Mouse (Mus musculus): ENCODE results near the gene Krtap4-7. TPM values are rescaled to one million over a fixed set of nuclear protein-coding genes. Genes with fewer than 3 reads are reported as not detected.
"Not testable (repeated sequence)": the region's sequence is repeated elsewhere in the genome, so short reads cannot be mapped to it uniquely, and the experiment has no call there.

The Krtap4-7 gene
- polyA plus RNA-seq (2015; fragmentation: Nextera tagmentation; extraction: Ambion mirVana): not detected in 2 replicates

- not testable (repeated sequence) for ATAC-seq (replicated peaks; ENCODE audit: low FRiP score, low read depth); H3K27me3 ChIP-seq (ENCODE audit: insufficient read depth, low read length); DNase-seq (ENCODE audit: low spot score); H3K27ac ChIP-seq; H3K36me3 ChIP-seq (ENCODE audit: insufficient read depth, low read length); H3K4me1 ChIP-seq (replicated peaks; ENCODE audit: insufficient read depth, low read length); H3K9me3 ChIP-seq (replicated peaks; ENCODE audit: low read length); H3K4me2 ChIP-seq (ENCODE audit: low read length); H3K4me3 ChIP-seq (replicated peaks; ENCODE audit: low read depth, low read length); H3K9ac ChIP-seq (ENCODE audit: low read depth, low read length)
- WGBS: 77% methylated on average over 8 of the region's 9 CpGs
Measured at GRCm38 (mm10) chr11:99643635-99644139, at the start of gene Krtap4-7. Gene Krtap4-7, minus strand, starts transcription at chr11:99644089.

- ATAC-seq (replicated peaks; ENCODE audit: low FRiP score, low read depth) (no peak), DNase-seq (ENCODE audit: low spot score) (no peak)
- H3K36me3 ChIP-seq (ENCODE audit: insufficient read depth, low read length): no peaks in the 10 kb centered on the region
- no peak within 1 kb of the TSS for H3K4me2 ChIP-seq (ENCODE audit: low read length)
- TF ChIP-seq CTCF (IDR thresholded peaks at IDR 0.05; ENCODE audit: low read depth): no peak
- H3K4me1 ChIP-seq (replicated peaks; ENCODE audit: insufficient read depth, low read length): no peaks in the 10 kb centered on the region
- H3K9ac ChIP-seq (ENCODE audit: low read depth, low read length): no peak within 1 kb of the TSS
- H3K27ac ChIP-seq: no peak within 1 kb of the TSS
- H3K9me3 ChIP-seq (replicated peaks; ENCODE audit: low read length): no peaks in the 10 kb centered on the region
- no peak within 1 kb of the TSS for H3K4me3 ChIP-seq (replicated peaks; ENCODE audit: low read depth, low read length)
- 80% methylated on average over 1 of the region's 1 CpGs for WGBS
- no peaks in the 10 kb centered on the region for H3K27me3 ChIP-seq (ENCODE audit: insufficient read depth, low read length)
Measured at GRCm38 (mm10) chr11:99690463-99690862, 46.6 kb upstream of the Krtap4-7 start, which contains the start of gene Gm14190. Gene Gm14190, minus strand, starts transcription at chr11:99690740.

GRCm38 (mm10) chr11:99685235-99685634 is 41.3 kb upstream of the Krtap4-7 start:
- H3K4me1 ChIP-seq (replicated peaks; ENCODE audit: insufficient read depth, low read length); H3K27me3 ChIP-seq (ENCODE audit: insufficient read depth, low read length); H3K4me2 ChIP-seq (ENCODE audit: low read length); H3K36me3 ChIP-seq (ENCODE audit: insufficient read depth, low read length); H3K9ac ChIP-seq (ENCODE audit: low read depth, low read length); DNase-seq (ENCODE audit: low spot score); H3K4me3 ChIP-seq (replicated peaks; ENCODE audit: low read depth, low read length); ATAC-seq (replicated peaks; ENCODE audit: low FRiP score, low read depth); H3K27ac ChIP-seq; H3K9me3 ChIP-seq (replicated peaks; ENCODE audit: low read length): not testable (repeated sequence)
- WGBS: 81% methylated on average over 1 of the region's 1 CpGs

- ATAC-seq (replicated peaks; ENCODE audit: low FRiP score, low read depth) (no peak), DNase-seq (ENCODE audit: low spot score) (no peak)
- H3K36me3 ChIP-seq (ENCODE audit: insufficient read depth, low read length): no peaks in the 10 kb centered on the region
- H3K27me3 ChIP-seq (ENCODE audit: insufficient read depth, low read length): no peaks in the 10 kb centered on the region
- H3K9me3 ChIP-seq (replicated peaks; ENCODE audit: low read length): no peaks in the 10 kb centered on the region
- no peak overlapping the region for H3K4me2 ChIP-seq (ENCODE audit: low read length)
- H3K4me1 ChIP-seq (replicated peaks; ENCODE audit: insufficient read depth, low read length): no peaks in the 10 kb centered on the region
- WGBS: 86% methylated on average over 2 of the region's 2 CpGs
- no peak for TF ChIP-seq CTCF (IDR thresholded peaks at IDR 0.05; ENCODE audit: low read depth)
- no peak overlapping the region for H3K9ac ChIP-seq (ENCODE audit: low read depth, low read length)
- no peak overlapping the region for H3K4me3 ChIP-seq (replicated peaks; ENCODE audit: low read depth, low read length)
- no peak overlapping the region for H3K27ac ChIP-seq
Measured at GRCm38 (mm10) chr11:99683481-99683880, 39.6 kb upstream of the Krtap4-7 start.

- DNase-seq (ENCODE audit: low spot score): no peak
- Histone ChIP-seq H3K9me3 (replicated peaks; ENCODE audit: low read length) (no peaks in the 10 kb centered on the region), H3K27me3 (ENCODE audit: insufficient read depth, low read length) (no peaks in the 10 kb centered on the region), H3K4me2 (ENCODE audit: low read length) (no peak within 1 kb of the TSS), H3K27ac (no peak within 1 kb of the TSS), H3K36me3 (ENCODE audit: insufficient read depth, low read length) (no peaks in the 10 kb centered on the region), H3K9ac (ENCODE audit: low read depth, low read length) (no peak within 1 kb of the TSS), H3K4me3 (replicated peaks; ENCODE audit: low read depth, low read length) (no peak within 1 kb of the TSS), H3K4me1 (replicated peaks; ENCODE audit: insufficient read depth, low read length) (no peaks in the 10 kb centered on the region)
- no peak for ATAC-seq (replicated peaks; ENCODE audit: low FRiP score, low read depth)
- TF ChIP-seq CTCF (IDR thresholded peaks at IDR 0.05; ENCODE audit: low read depth): no peak
Measured at GRCm38 (mm10) chr11:99665860-99666259, 22.0 kb upstream of the Krtap4-7 start, which contains the start of gene Krtap4-6. Gene Krtap4-6, minus strand, starts transcription at chr11:99665960.

- Histone ChIP-seq H3K36me3 (ENCODE audit: insufficient read depth, low read length) (no peaks in the 10 kb centered on the region), H3K27ac (no peak overlapping the region), H3K4me1 (replicated peaks; ENCODE audit: insufficient read depth, low read length) (no peaks in the 10 kb centered on the region), H3K27me3 (ENCODE audit: insufficient read depth, low read length) (no peaks in the 10 kb centered on the region), H3K9me3 (replicated peaks; ENCODE audit: low read length) (no peaks in the 10 kb centered on the region), H3K4me2 (ENCODE audit: low read length) (no peak overlapping the region), H3K4me3 (replicated peaks; ENCODE audit: low read depth, low read length) (no peak overlapping the region), H3K9ac (ENCODE audit: low read depth, low read length) (no peak overlapping the region)
- TF ChIP-seq CTCF (IDR thresholded peaks at IDR 0.05; ENCODE audit: low read depth): no peak
- ATAC-seq (replicated peaks; ENCODE audit: low FRiP score, low read depth) (no peak), DNase-seq (ENCODE audit: low spot score) (no peak)
- WGBS: 79% methylated on average over 10 of the region's 10 CpGs
Measured at GRCm38 (mm10) chr11:99662802-99663201, 18.9 kb upstream of the Krtap4-7 start.

GRCm38 (mm10) chr11:99659256-99659655 is 15.4 kb upstream of the Krtap4-7 start:
- Histone ChIP-seq H3K9ac (ENCODE audit: low read depth, low read length) (no peak overlapping the region), H3K4me3 (replicated peaks; ENCODE audit: low read depth, low read length) (no peak overlapping the region), H3K4me2 (ENCODE audit: low read length) (no peak overlapping the region), H3K36me3 (ENCODE audit: insufficient read depth, low read length) (no peaks in the 10 kb centered on the region), H3K27ac (no peak overlapping the region), H3K9me3 (replicated peaks; ENCODE audit: low read length) (no peaks in the 10 kb centered on the region), H3K4me1 (replicated peaks; ENCODE audit: insufficient read depth, low read length) (no peaks in the 10 kb centered on the region), H3K27me3 (ENCODE audit: insufficient read depth, low read length) (no peaks in the 10 kb centered on the region)
- no peak for DNase-seq (ENCODE audit: low spot score)
- 70% methylated on average over 4 of the region's 4 CpGs for WGBS
- ATAC-seq (replicated peaks; ENCODE audit: low FRiP score, low read depth): no peak
- TF ChIP-seq CTCF (IDR thresholded peaks at IDR 0.05; ENCODE audit: low read depth): no peak

- H3K36me3 ChIP-seq (ENCODE audit: insufficient read depth, low read length); H3K27me3 ChIP-seq (ENCODE audit: insufficient read depth, low read length); H3K4me1 ChIP-seq (replicated peaks; ENCODE audit: insufficient read depth, low read length); H3K27ac ChIP-seq; H3K4me3 ChIP-seq (replicated peaks; ENCODE audit: low read depth, low read length); H3K4me2 ChIP-seq (ENCODE audit: low read length); DNase-seq (ENCODE audit: low spot score); ATAC-seq (replicated peaks; ENCODE audit: low FRiP score, low read depth); H3K9me3 ChIP-seq (replicated peaks; ENCODE audit: low read length); H3K9ac ChIP-seq (ENCODE audit: low read depth, low read length): not testable (repeated sequence)
- WGBS: 54% methylated on average over 10 of the region's 10 CpGs
Measured at GRCm38 (mm10) chr11:99658467-99659010, 14.7 kb upstream of the Krtap4-7 start, which contains the start of gene Gm11563. Gene Gm11563, minus strand, starts transcription at chr11:99658960.

Measured in kidney, postnatal 0 days (tissue).